Mouse (Mus musculus) cortical plate, adult 2 months (tissue): Measurements from ENCODE around the gene Phc2.

Source experiments
- CTCF ChIP-seq: fragments of 200-500 bp; IDR thresholded peaks from 2 replicates; pipeline ENCODE4 v1.5.1; 2011; ENCODE audit warnings: mild to moderate bottlenecking, control low read depth, low read length; ENCODE audit not compliant: insufficient read depth; ENCODE audit errors: extremely low read depth
- POLR2A ChIP-seq: fragments of 200-500 bp; IDR thresholded peaks from 2 replicates; pipeline ENCODE4 v1.6.1; 2011; ENCODE audit warnings: mild to moderate bottlenecking, low read length, control low read depth; ENCODE audit not compliant: insufficient read depth; ENCODE audit errors: extremely low read depth

- TF ChIP-seq CTCF (no peak), POLR2A (no peak)
Measured at GRCm38 (mm10) chr4:128720110-128720509, 65.6 kb downstream of the Phc2 start.
